Mouse (Mus musculus): ENCODE measurements around the gene Cd207. TPM values are rescaled to one million over a fixed set of nuclear protein-coding genes. Genes with fewer than 3 reads are reported as not detected.

The Cd207 gene
- total RNA-seq, 2 experiments from 2014 or later, result not detected

- TF ChIP-seq CTCF (conservative IDR thresholded peaks at IDR 0.05), result no peak
- Histone ChIP-seq H3K27ac (no peak overlapping the region), H3K4me3 (no peak overlapping the region)
- no peak for DNase-seq (ENCODE audit: low spot score in 2 of 2)
Observed at GRCm38 (mm10) chr6:83707738-83708510, 30.3 kb upstream of the Cd207 start.

- TF ChIP-seq CTCF (conservative IDR thresholded peaks at IDR 0.05), result no peak
- Histone ChIP-seq H3K4me3 (no peak overlapping the region), H3K27ac (no peak overlapping the region)
- no peak for DNase-seq (ENCODE audit: low spot score in 2 of 2)
Observed at GRCm38 (mm10) chr6:83704701-83705100, 27.0 kb upstream of the Cd207 start.

GRCm38 (mm10) chr6:83704294-83704693 lies 26.6 kb upstream of the Cd207 start:
- Histone ChIP-seq H3K4me3 (no peak overlapping the region), H3K27ac (no peak overlapping the region)
- no peak for DNase-seq (ENCODE audit: low spot score in 2 of 2)
- TF ChIP-seq CTCF (conservative IDR thresholded peaks at IDR 0.05), result no peak

- DNase-seq (ENCODE audit: low spot score in 2 of 2), result no peak
- no peak for TF ChIP-seq CTCF (conservative IDR thresholded peaks at IDR 0.05)
- Histone ChIP-seq H3K4me3 (no peak overlapping the region), H3K27ac (no peak overlapping the region)
Observed at GRCm38 (mm10) chr6:83703722-83704078, 26.0 kb upstream of the Cd207 start.

GRCm38 (mm10) chr6:83703000-83703721 lies 25.5 kb upstream of the Cd207 start:
- no peak for DNase-seq (ENCODE audit: low spot score in 2 of 2)
- Histone ChIP-seq H3K27ac (no peak overlapping the region), H3K4me3 (no peak overlapping the region)
- no peak for TF ChIP-seq CTCF (conservative IDR thresholded peaks at IDR 0.05)

- H3K27ac ChIP-seq, result no peak overlapping the region
- DNase-seq (ENCODE audit: low spot score in 2 of 2), result no peak
- TF ChIP-seq CTCF (conservative IDR thresholded peaks at IDR 0.05), result no peak
- H3K4me3 ChIP-seq, result no peak overlapping the region
Observed at GRCm38 (mm10) chr6:83702146-83702999, 24.7 kb upstream of the Cd207 start.

- Histone ChIP-seq H3K4me3 (no peak overlapping the region), H3K27ac (no peak overlapping the region)
- no peak for TF ChIP-seq CTCF (conservative IDR thresholded peaks at IDR 0.05)
- no peak for DNase-seq (ENCODE audit: low spot score in 2 of 2)
Observed at GRCm38 (mm10) chr6:83701001-83701400, 23.3 kb upstream of the Cd207 start.

GRCm38 (mm10) chr6:83699971-83700370 lies 22.3 kb upstream of the Cd207 start:
- TF ChIP-seq CTCF (conservative IDR thresholded peaks at IDR 0.05), result no peak
- DNase-seq (ENCODE audit: low spot score in 2 of 2), result no peak
- Histone ChIP-seq H3K27ac (no peak overlapping the region), H3K4me3 (no peak overlapping the region)

- no peak for DNase-seq (ENCODE audit: low spot score in 2 of 2)
- Histone ChIP-seq H3K27ac (no peak overlapping the region), H3K4me3 (no peak overlapping the region)
- no peak for TF ChIP-seq CTCF (conservative IDR thresholded peaks at IDR 0.05)
Observed at GRCm38 (mm10) chr6:83697932-83698331, 20.3 kb upstream of the Cd207 start.

- Histone ChIP-seq H3K27ac (no peak overlapping the region), H3K4me3 (no peak overlapping the region)
- no peak for DNase-seq (ENCODE audit: low spot score in 2 of 2)
- TF ChIP-seq CTCF (conservative IDR thresholded peaks at IDR 0.05), result no peak
Observed at GRCm38 (mm10) chr6:83696684-83697083, 19.0 kb upstream of the Cd207 start.

- no peak for TF ChIP-seq CTCF (conservative IDR thresholded peaks at IDR 0.05)
Observed at GRCm38 (mm10) chr6:83695731-83696130, 18.1 kb upstream of the Cd207 start.

GRCm38 (mm10) chr6:83693835-83694234 lies 16.2 kb upstream of the Cd207 start:
- peak; percentile 22 to 67 for DNase-seq (ENCODE audit: low spot score in 2 of 2)
- no peak overlapping the region for H3K27ac ChIP-seq
- no peak overlapping the region for H3K4me3 ChIP-seq
- TF ChIP-seq CTCF (conservative IDR thresholded peaks at IDR 0.05), result peak; percentile 91

More at GRCm38 (mm10) chr6:83695731-83696130, 18.1 kb upstream of the Cd207 start:
- H3K27ac ChIP-seq, result no peak overlapping the region
- no peak for DNase-seq (ENCODE audit: low spot score in 2 of 2)
- no peak overlapping the region for H3K4me3 ChIP-seq

GRCm38 (mm10) chr6:83692962-83693361 lies 15.3 kb upstream of the Cd207 start:
- DNase-seq (ENCODE audit: low spot score in 2 of 2), result no peak
- TF ChIP-seq CTCF (conservative IDR thresholded peaks at IDR 0.05), result no peak
- H3K27ac ChIP-seq, result no peak overlapping the region

More at GRCm38 (mm10) chr6:83692962-83693361, 15.3 kb upstream of the Cd207 start:
- H3K4me3 ChIP-seq, result no peak overlapping the region
